Mouse (Mus musculus) bone marrow, adult 2 months (tissue): ENCODE measurements around the gene Mpv17l2. TPM values are rescaled to one million over a fixed set of nuclear protein-coding genes. Genes with fewer than 3 reads are reported as not detected.
A peak's percentile ranks its signal among the peaks of the same experiment; 100 is the strongest.

Source experiments
- H3K27ac ChIP-seq: fragments of 200-500 bp; 2 replicates; pipeline ENCODE4 v1.5.1; 2012; ENCODE audit warnings: low read depth, mild to moderate bottlenecking, control low read depth, inconsistent platforms, low read length; ENCODE audit not compliant: control insufficient read depth, poor library complexity, insufficient read depth
- H3K4me1 ChIP-seq: fragments of 200-500 bp; 2 replicates; pipeline ENCODE4 v1.6.1; 2011; ENCODE audit warnings: low read length; ENCODE audit not compliant: control insufficient read depth, insufficient read depth
- H3K4me3 ChIP-seq: fragments of 200-500 bp; replicated peaks from 2 replicates; pipeline ENCODE3; 2011; ENCODE audit warnings: mild to moderate bottlenecking, low read depth, low read length, control low read depth; ENCODE audit not compliant: control insufficient read depth
- CTCF ChIP-seq: fragments of 200-500 bp; IDR thresholded peaks from 2 replicates; pipeline ENCODE4 v1.5.1; 2011; ENCODE audit warnings: low read length, control low read depth; ENCODE audit not compliant: control insufficient read depth, insufficient read depth
- POLR2A ChIP-seq: fragments of 200-500 bp; IDR thresholded peaks from 2 replicates; pipeline ENCODE4 v1.6.1; 2011; ENCODE audit warnings: low read depth, mild to moderate bottlenecking, control low read depth, low read length, borderline replicate concordance; ENCODE audit not compliant: control insufficient read depth
- WGBS: fragments of 180-500 bp; shearing (Covaris S2); methylation state at CpG from one replicate; pipeline ENCODE4 v1.1.7; 2018; 5-methylcytosine and 5-hydroxymethylcytosine counted together
- polyA plus RNA-seq: library from polyadenylated mRNA; stranded (reverse); fragments of >200 nt; gene quantifications from 2 replicates; pipeline ENCODE4 v1.2.4, GENCODE M21; 2011; ENCODE audit warnings: low replicate concordance; ENCODE audit not compliant: missing spikeins, insufficient read depth, insufficient read length

Mpv17l2 gene
- polyA plus RNA-seq, 1 experiment: 15.1 TPM

DNA sequence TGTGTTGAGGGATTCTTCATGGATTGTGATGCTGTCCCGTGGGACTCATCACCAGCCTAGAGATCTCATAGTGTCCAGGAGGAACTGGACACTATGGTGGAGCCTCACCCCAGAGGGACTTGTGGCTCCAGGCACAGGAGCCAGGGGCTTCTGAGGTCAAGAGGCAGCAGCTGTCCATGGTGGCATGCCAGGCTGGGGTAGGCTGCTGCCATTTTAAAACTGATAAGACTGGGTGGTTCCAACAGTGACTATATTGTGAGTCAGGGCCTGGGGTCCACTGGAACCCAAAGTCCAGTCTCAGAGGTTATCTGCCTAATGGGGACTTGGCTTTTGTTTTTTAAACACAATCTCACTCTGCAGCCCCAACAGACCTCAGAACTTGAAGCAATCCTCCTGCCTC, 41.1 kb upstream of the Mpv17l2 start:
- no peak overlapping the region for H3K27ac ChIP-seq
- 73% methylated on average over 1 of the region's 1 CpGs for WGBS
- peaks cover 4% of the 10 kb centered on the region; the same call in 1 of the 2 replicates for H3K4me1 ChIP-seq
- H3K4me3 ChIP-seq: no peak overlapping the region
- no peak for TF ChIP-seq CTCF
- no peak for TF ChIP-seq POLR2A

DNA sequence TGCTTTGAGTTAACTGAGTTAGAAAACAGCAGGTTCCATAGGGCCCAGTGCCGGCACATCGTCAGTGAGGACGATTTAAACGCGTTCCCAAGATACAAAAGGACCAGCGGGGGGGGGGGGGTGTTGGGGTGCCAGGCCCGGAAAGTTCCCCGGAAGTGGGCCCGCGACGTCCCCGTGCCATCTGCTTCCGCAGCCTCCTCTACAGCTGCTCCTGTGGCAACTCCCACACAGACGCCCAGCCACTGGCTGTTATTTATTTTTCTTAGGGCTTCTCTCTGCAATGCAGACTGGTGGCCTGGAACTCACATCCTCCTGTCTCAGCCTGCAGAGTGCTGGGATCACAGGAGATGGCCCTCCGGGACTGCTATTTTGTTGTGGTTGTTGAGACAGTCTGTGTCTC, 40.4 kb upstream of the Mpv17l2 start:
- WGBS: 19% methylated on average over 15 of the region's 15 CpGs
- Histone ChIP-seq H3K4me3 (no peak overlapping the region), H3K27ac (no peak overlapping the region), H3K4me1 (peaks cover 3% of the 10 kb centered on the region; the same call in 1 of the 2 replicates)
- TF ChIP-seq CTCF: no peak
- no peak for TF ChIP-seq POLR2A

- TF ChIP-seq CTCF: no peak
- TF ChIP-seq POLR2A: no peak
- no peak overlapping the region for H3K27ac ChIP-seq
- WGBS: 44% methylated on average over 10 of the region's 10 CpGs
- no peak overlapping the region for H3K4me3 ChIP-seq
- peaks cover 3% of the 10 kb centered on the region; the same call in 1 of the 2 replicates for H3K4me1 ChIP-seq
Observed at GRCm38 (mm10) chr8:70800648-70801047, 39.9 kb upstream of the Mpv17l2 start.

GRCm38 (mm10) chr8:70798281-70798680, 37.5 kb upstream of the Mpv17l2 start:
- Histone ChIP-seq H3K4me3 (no peak overlapping the region), H3K4me1 (peaks cover 3% of the 10 kb centered on the region; the same call in 1 of the 2 replicates), H3K27ac (no peak overlapping the region)
- 34% methylated on average over 15 of the region's 15 CpGs for WGBS
- no peak for TF ChIP-seq CTCF
- no peak for TF ChIP-seq POLR2A

GRCm38 (mm10) chr8:70797081-70798070, 36.6 kb upstream of the Mpv17l2 start:
- under 1% methylated on average over 57 of the region's 57 CpGs for WGBS
- H3K27ac ChIP-seq: no peak overlapping the region

GRCm38 (mm10) chr8:70796403-70797080, 35.8 kb upstream of the Mpv17l2 start:
- H3K4me1 ChIP-seq: peaks cover 8% of the 10 kb centered on the region
- no peak overlapping the region for H3K4me3 ChIP-seq
- TF ChIP-seq CTCF (no peak), POLR2A (no peak)
- H3K27ac ChIP-seq: no peak overlapping the region
- 11% methylated on average over 54 of the region's 54 CpGs for WGBS

More at GRCm38 (mm10) chr8:70797081-70798070, 36.6 kb upstream of the Mpv17l2 start:
- peak overlapping the region; percentile 58 for H3K4me3 ChIP-seq
- TF ChIP-seq POLR2A (no peak), CTCF (no peak)
- H3K4me1 ChIP-seq: peaks cover 9% of the 10 kb centered on the region

DNA sequence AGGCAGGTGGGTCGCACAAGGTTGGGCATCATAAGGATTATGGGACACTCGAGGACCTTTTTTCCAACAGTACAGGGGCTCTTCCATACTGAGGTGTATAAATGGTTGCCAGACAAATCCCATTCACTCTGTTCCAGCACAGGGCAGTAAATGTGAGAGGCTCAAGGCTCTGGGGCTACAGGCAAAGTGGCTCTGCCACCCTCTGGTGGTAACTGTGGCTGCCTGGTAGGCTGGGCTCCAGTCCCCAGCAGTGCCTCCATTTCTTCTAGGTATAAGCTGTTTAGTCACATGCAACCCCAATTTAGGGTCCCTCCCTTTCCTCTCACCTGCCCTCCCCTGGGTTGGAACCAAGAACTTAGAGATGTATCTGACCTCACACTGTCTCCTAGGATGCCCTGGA, 34.6 kb upstream of the Mpv17l2 start:
- WGBS: 91% methylated on average over 2 of the region's 2 CpGs
- TF ChIP-seq CTCF: no peak; the same call in 1 of the 2 replicates
- no peak for TF ChIP-seq POLR2A
- H3K4me1 ChIP-seq: peaks cover 8% of the 10 kb centered on the region
- no peak overlapping the region for H3K4me3 ChIP-seq
- H3K27ac ChIP-seq: no peak overlapping the region

DNA sequence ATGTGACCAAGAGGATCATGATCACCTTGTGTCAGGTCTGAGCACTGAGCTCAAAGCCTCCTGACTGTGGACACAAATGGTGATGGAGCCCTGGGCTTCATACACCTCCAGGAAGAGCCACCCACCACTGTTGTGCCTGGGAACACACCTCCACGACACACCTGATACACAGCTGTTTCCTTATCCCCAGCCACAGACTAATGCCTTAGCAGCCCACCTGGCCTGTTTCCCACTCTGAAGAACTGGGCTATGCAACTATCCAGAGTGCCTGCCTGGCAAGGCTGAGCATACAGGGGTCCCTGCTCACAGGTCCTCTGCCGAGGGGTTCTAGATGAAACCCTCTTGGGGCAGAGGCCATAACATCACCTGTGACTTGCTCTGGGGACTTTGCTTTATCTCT, 33.5 kb upstream of the Mpv17l2 start:
- 91% methylated on average over 2 of the region's 2 CpGs for WGBS
- Histone ChIP-seq H3K4me1 (peaks cover 8% of the 10 kb centered on the region), H3K4me3 (no peak overlapping the region), H3K27ac (no peak overlapping the region)
- TF ChIP-seq POLR2A (no peak), CTCF (no peak)
